Mouse (Mus musculus) heart, postnatal 0 days (tissue): Measurements from ENCODE around the gene Yjefn3. TPM values are rescaled to one million over a fixed set of nuclear protein-coding genes. Genes with fewer than 3 reads are reported as not detected.
A peak's percentile ranks its signal among the peaks of the same experiment; 100 is the strongest.
"Not testable (repeated sequence)": the region's sequence is repeated elsewhere in the genome, so short reads cannot be mapped to it uniquely, and the experiment has no call there.

Experiments used
- ATAC-seq: fragments of 200-750 bp; cut with Nextera tagmentation; 2 replicates; pipeline ENCODE4 v1.8.0; 2017; ENCODE audit warnings: low read depth, moderate number of reproducible peaks, moderate library complexity; ENCODE audit not compliant: insufficient read depth
- DNase-seq: peaks from one replicate; pipeline ENCODE4 v3.0.0-alpha.2; 2016; ENCODE audit warnings: low spot score
- H3K27ac ChIP-seq: fragments of 300-500 bp; sonication (generic); 2 replicates; pipeline ENCODE4 v1.5.1; 2014; ENCODE audit warnings: low read depth, mild to moderate bottlenecking
- H3K27me3 ChIP-seq: fragments of 300-500 bp; sonication (generic); 2 replicates; pipeline ENCODE4 v1.6.1; 2014; ENCODE audit warnings: low read length, mixed read lengths; ENCODE audit not compliant: control insufficient read depth, insufficient read depth
- H3K36me3 ChIP-seq: fragments of 300-500 bp; sonication (generic); replicated peaks from 2 replicates; pipeline ENCODE4 v1.6.1; 2014; ENCODE audit warnings: low read length, mixed read lengths; ENCODE audit not compliant: control insufficient read depth, insufficient read depth
- H3K4me1 ChIP-seq: fragments of 300-500 bp; sonication (generic); 2 replicates; pipeline ENCODE4 v1.6.1; 2014; ENCODE audit warnings: antibody characterized with exemption; ENCODE audit not compliant: control insufficient read depth, insufficient read depth
- H3K4me2 ChIP-seq: fragments of 300-500 bp; sonication (generic); 2 replicates; pipeline ENCODE4 v1.6.1; 2014; ENCODE audit warnings: low read depth, mild to moderate bottlenecking, low read length, moderate library complexity
- H3K4me3 ChIP-seq: fragments of 300-500 bp; sonication (generic); 2 replicates; pipeline ENCODE4 v1.5.1; 2014; ENCODE audit warnings: low read depth, low read length
- H3K9ac ChIP-seq: fragments of 300-500 bp; sonication (generic); replicated peaks from 2 replicates; pipeline ENCODE4 v1.6.1; 2014; ENCODE audit warnings: low read depth, low read length, mixed read lengths
- H3K9me3 ChIP-seq: fragments of 300-500 bp; sonication (generic); replicated peaks from 2 replicates; pipeline ENCODE4 v1.6.1; 2016; ENCODE audit warnings: low read length; ENCODE audit not compliant: control insufficient read depth
- CTCF ChIP-seq: IDR thresholded peaks from 2 replicates; pipeline ENCODE4 v1.5.1; 2016; ENCODE audit warnings: antibody characterized with exemption, control low read depth, low read depth
- EP300 ChIP-seq: IDR thresholded peaks from 2 replicates; pipeline ENCODE4 v1.6.1; 2016; ENCODE audit warnings: antibody characterized with exemption, low read depth
- WGBS: fragments of 180-500 bp; shearing (Covaris S2); extraction: QIAGEN DNeasy Blood & Tissue Kit; methylation state at CpG from one replicate; pipeline ENCODE4 v1.1.7; 2014; 5-methylcytosine and 5-hydroxymethylcytosine counted together
- polyA plus RNA-seq: library from polyadenylated mRNA; unstranded; fragments of >200 nt; fragmentation: Nextera tagmentation; extraction: Ambion mirVana; gene quantifications from 2 replicates; pipeline ENCODE4 v1.2.1, GENCODE M21; 2015
- total RNA-seq: library from RNA; depleted of rRNA; stranded (reverse); fragments of >200 nt; gene quantifications from 2 replicates; pipeline ENCODE4 v1.2.3, GENCODE M21; 2014; ENCODE audit warnings: low replicate concordance; rRNA removed

The Yjefn3 gene
- total RNA-seq, result 1.2 and 22.3 TPM in 2 replicates
- 12.9 and 13.9 TPM in 2 replicates for polyA plus RNA-seq

- WGBS, result 5% methylated on average over 88 of the region's 89 CpGs
- TF ChIP-seq CTCF, result no peak
- TF ChIP-seq EP300, result 0 out of 2 replicates have a peak, but pooled peaks have one; percentile 24
- no peaks in the 10 kb centered on the region; the same call in 1 of the 2 replicates for H3K36me3 ChIP-seq
- H3K4me2 ChIP-seq, result peak within 1 kb of the TSS; percentile 75
- ATAC-seq (peak; percentile 27), DNase-seq (no peak)
- peak within 1 kb of the TSS; percentile 92 for H3K27ac ChIP-seq
- peak within 1 kb of the TSS; percentile 77 for H3K4me3 ChIP-seq
- H3K4me1 ChIP-seq, result peaks cover 31% of the 10 kb centered on the region
- H3K9ac ChIP-seq, result peak within 1 kb of the TSS; percentile 79
- no peaks in the 10 kb centered on the region for H3K27me3 ChIP-seq
- no peaks in the 10 kb centered on the region for H3K9me3 ChIP-seq
Observed at GRCm38 (mm10) chr8:69902163-69903062, at the start of gene Yjefn3, which contains the start of the genes Tssk6 and Ndufa13. Yjefn3 (minus strand) TSS chr8:69902712. Tssk6 (plus strand) TSS chr8:69902184. Ndufa13 (minus strand) TSS chr8:69902558.

GRCm38 (mm10) chr8:69950300-69950699 lies 47.8 kb upstream of the Yjefn3 start:
- no peak for TF ChIP-seq CTCF
- no peak for TF ChIP-seq EP300
- no peak overlapping the region for H3K4me2 ChIP-seq
- H3K4me1 ChIP-seq, result peaks cover 14% of the 10 kb centered on the region
- H3K9ac ChIP-seq, result no peak overlapping the region
- no peak for ATAC-seq
- no peak overlapping the region for H3K4me3 ChIP-seq
- 96% methylated on average over 2 of the region's 2 CpGs for WGBS
- DNase-seq, result no peak
- no peaks in the 10 kb centered on the region for H3K27me3 ChIP-seq
- H3K9me3 ChIP-seq, result no peaks in the 10 kb centered on the region
- H3K27ac ChIP-seq, result no peak overlapping the region
- peaks cover 25% of the 10 kb centered on the region for H3K36me3 ChIP-seq

- peaks cover 58% of the 10 kb centered on the region for H3K4me1 ChIP-seq
- not testable (repeated sequence) for H3K27ac ChIP-seq, ATAC-seq, H3K36me3 ChIP-seq, H3K4me2 ChIP-seq, H3K27me3 ChIP-seq, H3K9ac ChIP-seq, H3K9me3 ChIP-seq, DNase-seq, H3K4me3 ChIP-seq
- 86% methylated on average over 2 of the region's 3 CpGs for WGBS
Observed at GRCm38 (mm10) chr8:69942495-69942894, 40.0 kb upstream of the Yjefn3 start.

GRCm38 (mm10) chr8:69940386-69940785 lies 37.9 kb upstream of the Yjefn3 start:
- H3K27ac ChIP-seq, result peak overlapping the region; percentile 80
- no peak overlapping the region for H3K9ac ChIP-seq
- WGBS, result 72% methylated on average over 2 of the region's 2 CpGs
- peaks cover 2% of the 10 kb centered on the region; the same call in 1 of the 2 replicates for H3K36me3 ChIP-seq
- DNase-seq, result no peak
- no peak overlapping the region for H3K4me2 ChIP-seq
- no peaks in the 10 kb centered on the region for H3K27me3 ChIP-seq
- H3K4me1 ChIP-seq, result peaks cover 74% of the 10 kb centered on the region
- no peaks in the 10 kb centered on the region for H3K9me3 ChIP-seq
- no peak overlapping the region for H3K4me3 ChIP-seq
- TF ChIP-seq CTCF, result no peak
- no peak for TF ChIP-seq EP300
- ATAC-seq, result no peak

GRCm38 (mm10) chr8:69939633-69940032 lies 37.1 kb upstream of the Yjefn3 start:
- Histone ChIP-seq H3K9me3 (no peaks in the 10 kb centered on the region), H3K4me3 (no peak overlapping the region), H3K27ac (peak overlapping the region; percentile 80), H3K4me2 (no peak overlapping the region), H3K4me1 (peaks cover 71% of the 10 kb centered on the region), H3K27me3 (no peaks in the 10 kb centered on the region), H3K36me3 (peaks cover 2% of the 10 kb centered on the region), H3K9ac (no peak overlapping the region)
- peak; percentile 67 for ATAC-seq
- TF ChIP-seq CTCF, result no peak
- no peak for TF ChIP-seq EP300
- 21% methylated on average over 3 of the region's 3 CpGs for WGBS
- peak; percentile 74 for DNase-seq
